Mouse (Mus musculus): ENCODE measurements around the gene Lipc. TPM values are rescaled to one million over a fixed set of nuclear protein-coding genes. Genes with fewer than 3 reads are reported as not detected.

Gene Lipc
- polyA plus RNA-seq, 1 experiment from 2014 or later, result not detected

GRCm38 (mm10) chr9:70969244-70969643, 17.2 kb upstream of the Lipc start:
- H3K4me1 ChIP-seq (replicated peaks), result peaks cover 6% of the 10 kb centered on the region; the same call in 1 of the 2 replicates
- no peak overlapping the region for H3K4me3 ChIP-seq (replicated peaks)
- H3K27ac ChIP-seq, result no peak overlapping the region
- H3K4me2 ChIP-seq (replicated peaks), result no peak overlapping the region
- no peaks in the 10 kb centered on the region for H3K36me3 ChIP-seq
- H3K27me3 ChIP-seq, result no peaks in the 10 kb centered on the region; the same call in 1 of the 2 replicates
- H3K9ac ChIP-seq (replicated peaks), result no peak overlapping the region
- H3K9me3 ChIP-seq, result no peaks in the 10 kb centered on the region
- no peak for ATAC-seq
- 79% methylated on average over 3 of the region's 3 CpGs for WGBS

- Histone ChIP-seq H3K27ac (no peak overlapping the region), H3K9me3 (no peaks in the 10 kb centered on the region), H3K4me3 (replicated peaks) (no peak overlapping the region), H3K9ac (replicated peaks) (no peak overlapping the region), H3K27me3 (no peaks in the 10 kb centered on the region; the same call in 1 of the 2 replicates), H3K4me1 (replicated peaks) (peaks cover 12% of the 10 kb centered on the region; the same call in 1 of the 2 replicates), H3K36me3 (no peaks in the 10 kb centered on the region), H3K4me2 (replicated peaks) (no peak overlapping the region)
- WGBS, result 81% methylated on average over 17 of the region's 17 CpGs
- ATAC-seq, result no peak
Observed at GRCm38 (mm10) chr9:70965999-70966994, 14.3 kb upstream of the Lipc start.

GRCm38 (mm10) chr9:70965422-70965821, 13.4 kb upstream of the Lipc start:
- no peak overlapping the region for H3K4me3 ChIP-seq (replicated peaks)
- H3K36me3 ChIP-seq, result no peaks in the 10 kb centered on the region
- 94% methylated on average over 2 of the region's 2 CpGs for WGBS
- H3K4me1 ChIP-seq (replicated peaks), result peaks cover 12% of the 10 kb centered on the region; the same call in 1 of the 2 replicates
- H3K9me3 ChIP-seq, result no peaks in the 10 kb centered on the region
- no peak overlapping the region for H3K4me2 ChIP-seq (replicated peaks)
- H3K9ac ChIP-seq (replicated peaks), result no peak overlapping the region
- no peak for ATAC-seq
- H3K27me3 ChIP-seq, result no peaks in the 10 kb centered on the region; the same call in 1 of the 2 replicates
- H3K27ac ChIP-seq, result no peak overlapping the region

GRCm38 (mm10) chr9:70965011-70965410, 13.0 kb upstream of the Lipc start:
- WGBS, result 89% methylated on average over 4 of the region's 4 CpGs
- Histone ChIP-seq H3K36me3 (no peaks in the 10 kb centered on the region), H3K9me3 (no peaks in the 10 kb centered on the region), H3K27me3 (no peaks in the 10 kb centered on the region; the same call in 1 of the 2 replicates), H3K4me3 (replicated peaks) (no peak overlapping the region), H3K4me2 (replicated peaks) (no peak overlapping the region), H3K27ac (no peak overlapping the region), H3K4me1 (replicated peaks) (peaks cover 12% of the 10 kb centered on the region; the same call in 1 of the 2 replicates), H3K9ac (replicated peaks) (no peak overlapping the region)
- no peak for ATAC-seq

GRCm38 (mm10) chr9:70963461-70963891, 11.4 kb upstream of the Lipc start:
- no peak overlapping the region for H3K4me2 ChIP-seq (replicated peaks)
- H3K4me1 ChIP-seq (replicated peaks), result peaks cover 12% of the 10 kb centered on the region; the same call in 1 of the 2 replicates
- no peaks in the 10 kb centered on the region for H3K36me3 ChIP-seq
- 69% methylated on average over 7 of the region's 7 CpGs for WGBS
- peak overlapping the region; percentile 72 for H3K27ac ChIP-seq
- no peaks in the 10 kb centered on the region for H3K27me3 ChIP-seq
- H3K9ac ChIP-seq (replicated peaks), result no peak overlapping the region
- H3K9me3 ChIP-seq, result no peaks in the 10 kb centered on the region
- no peak overlapping the region for H3K4me3 ChIP-seq (replicated peaks)
- peak; percentile 91 for ATAC-seq

- Histone ChIP-seq H3K4me2 (replicated peaks) (no peak overlapping the region), H3K36me3 (no peaks in the 10 kb centered on the region), H3K4me1 (replicated peaks) (peaks cover 12% of the 10 kb centered on the region; the same call in 1 of the 2 replicates), H3K9ac (replicated peaks) (no peak overlapping the region), H3K4me3 (replicated peaks) (no peak overlapping the region), H3K27me3 (no peaks in the 10 kb centered on the region), H3K9me3 (no peaks in the 10 kb centered on the region), H3K27ac (peak overlapping the region; percentile 72)
- no peak for ATAC-seq
- WGBS, result 95% methylated on average over 2 of the region's 2 CpGs
Observed at GRCm38 (mm10) chr9:70962781-70963455, 10.9 kb upstream of the Lipc start.

- no peak for ATAC-seq
- Histone ChIP-seq H3K4me1 (replicated peaks) (0 out of 2 replicates have a peak, but pooled peaks cover 6% of the 10 kb centered on the region), H3K4me3 (replicated peaks) (no peak overlapping the region), H3K27ac (no peak overlapping the region), H3K9ac (replicated peaks) (no peak overlapping the region), H3K36me3 (no peaks in the 10 kb centered on the region), H3K9me3 (no peaks in the 10 kb centered on the region), H3K27me3 (no peaks in the 10 kb centered on the region), H3K4me2 (replicated peaks) (no peak overlapping the region)
- WGBS, result 91% methylated on average over 5 of the region's 5 CpGs
Observed at GRCm38 (mm10) chr9:70960301-70960700, 8.3 kb upstream of the Lipc start.

- Histone ChIP-seq H3K27ac (no peak overlapping the region), H3K9me3 (no peaks in the 10 kb centered on the region), H3K4me3 (replicated peaks) (no peak overlapping the region), H3K27me3 (no peaks in the 10 kb centered on the region), H3K4me1 (replicated peaks) (0 out of 2 replicates have a peak, but pooled peaks cover 6% of the 10 kb centered on the region), H3K36me3 (no peaks in the 10 kb centered on the region), H3K4me2 (replicated peaks) (no peak overlapping the region), H3K9ac (replicated peaks) (no peak overlapping the region)
- no peak for ATAC-seq
- 81% methylated on average over 5 of the region's 5 CpGs for WGBS
Observed at GRCm38 (mm10) chr9:70959866-70960265, 7.8 kb upstream of the Lipc start.

- WGBS, result 86% methylated on average over 3 of the region's 3 CpGs
- Histone ChIP-seq H3K36me3 (no peaks in the 10 kb centered on the region), H3K27ac (no peak overlapping the region), H3K4me1 (replicated peaks) (0 out of 2 replicates have a peak, but pooled peaks cover 6% of the 10 kb centered on the region), H3K9me3 (no peaks in the 10 kb centered on the region), H3K4me2 (replicated peaks) (no peak overlapping the region), H3K4me3 (replicated peaks) (no peak overlapping the region), H3K27me3 (no peaks in the 10 kb centered on the region), H3K9ac (replicated peaks) (no peak overlapping the region)
- ATAC-seq, result no peak
Observed at GRCm38 (mm10) chr9:70959447-70959846, 7.4 kb upstream of the Lipc start.

- Histone ChIP-seq H3K9me3 (no peaks in the 10 kb centered on the region), H3K4me2 (replicated peaks) (no peak overlapping the region), H3K36me3 (no peaks in the 10 kb centered on the region), H3K27me3 (no peaks in the 10 kb centered on the region), H3K4me1 (replicated peaks) (0 out of 2 replicates have a peak, but pooled peaks cover 3% of the 10 kb centered on the region), H3K9ac (replicated peaks) (no peak overlapping the region), H3K4me3 (replicated peaks) (no peak overlapping the region), H3K27ac (no peak overlapping the region)
- 83% methylated on average over 5 of the region's 5 CpGs for WGBS
- ATAC-seq, result no peak
Observed at GRCm38 (mm10) chr9:70958381-70958780, 6.4 kb upstream of the Lipc start.

GRCm38 (mm10) chr9:70957717-70958116, 5.7 kb upstream of the Lipc start:
- H3K4me1 ChIP-seq (replicated peaks), result no peaks in the 10 kb centered on the region
- no peak overlapping the region for H3K4me3 ChIP-seq (replicated peaks)
- no peak overlapping the region for H3K27ac ChIP-seq
- no peaks in the 10 kb centered on the region for H3K27me3 ChIP-seq
- WGBS, result 67% methylated on average over 3 of the region's 3 CpGs
- no peak overlapping the region for H3K4me2 ChIP-seq (replicated peaks)
- H3K36me3 ChIP-seq, result no peaks in the 10 kb centered on the region
- ATAC-seq, result no peak
- no peak overlapping the region for H3K9ac ChIP-seq (replicated peaks)
- H3K9me3 ChIP-seq, result no peaks in the 10 kb centered on the region

- Histone ChIP-seq H3K27ac (no peak overlapping the region), H3K9me3 (no peaks in the 10 kb centered on the region), H3K4me3 (replicated peaks) (no peak overlapping the region), H3K36me3 (no peaks in the 10 kb centered on the region), H3K27me3 (no peaks in the 10 kb centered on the region), H3K4me2 (replicated peaks) (no peak overlapping the region), H3K4me1 (replicated peaks) (no peaks in the 10 kb centered on the region), H3K9ac (replicated peaks) (no peak overlapping the region)
- WGBS, result 88% methylated on average over 3 of the region's 3 CpGs
- no peak for ATAC-seq
Observed at GRCm38 (mm10) chr9:70954226-70954625, 2.2 kb upstream of the Lipc start.

Measured in midbrain, embryonic 13.5 days (tissue).